Mouse (Mus musculus) T-helper 17 cell (primary cell): ENCODE data around the gene Pdlim7.

ENCODE experiments used
- in situ Hi-C, 2 experiments: fragments of 300-600 bp; cut with MboI, MseI; formaldehyde crosslinking; loops; 1 replicate in 1 of 2; 2 replicates in 1 of 2; pipeline ENCODE4 v1.15.1; 2025; ENCODE audit warnings: high pct_unique_total_duplicates in 2 of 2

Pdlim7 gene

DNA sequence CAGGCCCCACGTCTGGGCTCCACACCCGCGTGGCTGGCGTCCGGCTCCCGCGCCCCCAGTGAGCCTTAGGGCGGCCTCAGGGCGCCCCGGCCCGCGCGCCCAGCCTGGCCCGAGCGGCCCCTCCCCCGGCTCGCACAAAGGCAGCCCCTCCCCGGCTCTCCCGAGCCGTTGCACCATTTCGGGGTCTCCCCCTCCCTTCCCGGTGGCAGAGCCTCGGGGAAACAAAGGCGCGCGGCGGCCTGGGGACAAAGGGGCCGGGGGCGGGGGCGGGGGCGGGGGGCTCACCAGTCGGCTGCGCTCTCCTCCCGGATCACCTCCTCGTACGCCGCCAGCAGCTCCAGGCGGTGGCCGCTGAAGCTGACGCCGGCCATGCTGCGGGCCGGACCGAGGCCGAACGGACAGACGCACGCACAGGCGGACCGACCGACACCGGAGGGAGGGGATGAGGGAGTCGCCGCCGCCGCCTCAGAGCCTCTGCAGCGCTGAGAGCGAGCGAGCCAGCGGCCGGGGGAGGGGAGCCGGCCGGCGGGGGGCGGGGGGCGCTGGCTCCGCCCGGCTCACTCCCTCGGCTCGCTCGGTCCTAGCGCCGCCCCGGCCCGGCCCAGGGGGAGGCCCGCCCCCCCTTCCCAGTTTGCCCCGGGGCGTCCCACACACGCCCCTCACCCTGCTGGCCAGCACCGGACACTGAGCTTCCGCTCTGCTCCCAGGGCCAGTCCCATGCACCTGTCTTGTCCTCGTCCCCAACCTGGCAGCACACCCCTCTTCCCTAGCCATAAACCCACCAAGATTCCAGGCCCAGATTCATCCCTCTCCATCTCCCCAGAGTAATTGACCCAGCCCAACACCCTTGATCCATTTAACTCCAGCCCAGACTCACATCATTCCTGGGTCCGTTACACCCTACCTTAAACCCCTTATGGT, 25.6 kb downstream of the Pdlim7 start, which contains the start of gene Dbn1:
Dbn1 (minus strand) TSS at position 534 of the 921 bp plus-strand sequence.
- in situ Hi-C loops = loop anchor here in 1 of 2 experiments (5.0 kb wide), 1 partner anchor 34 kb away; no protein-coding TSS in a partner anchor

DNA sequence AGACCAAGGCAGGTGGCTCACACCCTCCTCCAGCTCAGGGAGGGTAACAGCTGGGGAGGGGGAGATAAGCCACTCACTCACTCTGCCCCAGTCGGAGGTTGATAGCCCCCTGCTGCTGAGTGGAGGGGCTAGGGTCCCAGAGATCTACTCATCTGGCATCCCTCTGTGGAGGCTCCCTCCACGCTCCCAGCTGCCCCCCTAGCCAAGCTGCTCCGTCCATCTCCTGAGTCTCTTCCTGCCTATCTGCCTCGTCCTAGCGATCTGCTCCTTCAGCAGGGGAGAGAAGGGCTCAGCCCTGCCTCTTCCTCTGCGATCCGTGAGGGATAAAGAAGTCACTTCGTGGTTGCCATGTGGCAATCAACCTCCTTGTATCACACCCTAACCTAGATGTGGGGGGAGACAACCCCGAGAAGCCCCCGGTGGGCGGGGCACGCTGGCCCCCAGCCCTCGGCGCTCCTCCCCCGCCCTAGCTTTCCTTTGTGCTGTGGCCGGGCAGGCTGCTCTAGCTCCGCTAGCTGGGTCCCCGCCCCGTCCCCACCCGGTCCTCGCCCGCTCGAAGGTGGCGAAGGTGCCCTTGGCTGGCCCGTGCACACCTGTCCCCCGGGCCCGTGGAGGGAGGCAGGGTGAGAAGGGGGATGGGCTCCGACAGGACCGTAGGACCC, 26.4 kb downstream of the Pdlim7 start:
- in situ Hi-C loops = loop anchor here in 1 of 2 experiments (5.0 kb wide), 1 partner anchor 35 kb away; no protein-coding TSS in a partner anchor

DNA sequence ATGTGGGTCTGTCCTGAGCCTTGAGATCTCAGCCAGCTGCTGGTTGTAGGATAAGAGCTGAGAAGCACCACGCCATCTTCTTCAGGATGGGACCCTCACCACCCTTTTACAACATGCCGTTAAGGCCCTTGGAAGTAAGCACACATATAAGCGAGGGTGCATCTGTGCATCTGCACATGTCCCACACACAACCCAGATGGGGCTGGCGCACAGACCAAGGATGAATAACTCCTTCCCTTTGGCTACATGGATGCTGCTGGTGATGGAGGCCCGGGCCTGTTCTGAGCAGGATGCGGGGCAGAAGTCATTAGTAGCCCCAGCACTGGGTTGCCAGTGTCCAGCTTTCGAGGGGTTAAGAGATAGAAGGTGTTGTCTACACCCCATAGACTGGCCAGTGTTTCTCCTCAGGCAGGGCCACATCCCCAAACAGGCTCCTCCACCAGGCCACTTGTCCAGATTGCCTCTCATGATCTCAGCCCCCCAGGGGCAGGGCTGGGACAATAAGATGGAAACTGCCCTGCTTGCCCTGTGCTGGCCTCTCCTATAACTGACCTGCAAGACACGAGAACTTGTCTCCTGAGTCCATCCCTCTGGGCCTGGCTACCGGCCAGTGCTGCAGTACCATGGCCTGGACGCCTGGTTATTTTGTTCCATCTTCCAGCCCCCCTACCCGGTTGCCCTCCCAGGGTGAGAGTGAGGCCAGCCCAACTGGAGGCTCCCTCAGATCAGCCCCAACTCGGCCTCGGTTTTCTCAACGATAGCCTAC, 27.3 kb downstream of the Pdlim7 start:
- in situ Hi-C loops = loop anchor here in 1 of 2 experiments (5.0 kb wide), 1 partner anchor 36 kb away; no protein-coding TSS in a partner anchor

DNA sequence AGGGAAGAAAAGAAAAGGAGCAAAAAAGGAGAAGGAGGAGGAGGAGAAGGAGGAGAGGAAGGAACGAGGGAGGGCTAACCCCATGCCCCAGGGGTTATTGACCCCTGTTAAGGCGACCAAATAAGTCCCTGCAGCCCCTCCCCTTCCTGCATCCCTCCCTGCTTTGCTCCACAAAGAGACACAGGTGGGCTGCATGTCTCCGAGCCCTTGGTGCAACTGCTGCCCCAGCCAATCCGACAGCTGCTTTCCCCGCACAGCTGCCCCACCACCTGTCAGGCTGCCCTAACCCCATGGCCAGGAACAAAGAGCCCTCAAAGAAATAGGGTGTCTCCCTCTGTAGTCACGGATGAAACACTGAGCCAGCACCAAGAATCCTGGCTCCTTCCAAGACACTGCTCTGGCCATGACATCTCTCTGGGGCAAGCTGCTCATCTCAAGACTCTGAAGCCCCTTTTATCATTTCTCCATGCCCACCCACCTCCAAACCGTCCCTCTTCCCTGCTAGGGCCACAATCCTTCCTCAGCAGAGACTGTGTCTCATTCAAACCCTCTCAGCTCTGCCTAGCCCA, 28.9 kb downstream of the Pdlim7 start:
- in situ Hi-C loops = loop anchor here in 1 of 2 experiments (5.0 kb wide), 1 partner anchor 38 kb away; no protein-coding TSS in a partner anchor

DNA sequence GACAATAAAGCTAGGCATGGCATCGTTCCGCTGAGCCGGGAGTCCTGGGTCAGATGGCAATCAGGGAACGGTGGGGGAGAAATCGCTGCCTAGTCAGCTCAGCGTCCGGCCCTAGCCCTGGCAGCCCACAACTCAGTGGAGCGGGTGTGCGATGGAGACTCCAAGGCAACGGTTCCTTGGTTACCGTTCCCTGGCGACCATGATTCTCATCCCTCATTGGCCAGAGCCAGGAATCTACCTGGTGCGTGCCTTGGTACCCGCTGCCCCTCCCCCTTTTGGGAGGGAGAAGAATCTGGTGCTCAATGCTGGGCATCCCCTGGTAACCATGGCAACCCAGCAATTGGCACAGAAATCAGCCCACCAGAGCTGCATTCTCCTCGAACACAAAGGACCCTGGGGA, 29.9 kb downstream of the Pdlim7 start:
- in situ Hi-C loops = no loop called here

DNA sequence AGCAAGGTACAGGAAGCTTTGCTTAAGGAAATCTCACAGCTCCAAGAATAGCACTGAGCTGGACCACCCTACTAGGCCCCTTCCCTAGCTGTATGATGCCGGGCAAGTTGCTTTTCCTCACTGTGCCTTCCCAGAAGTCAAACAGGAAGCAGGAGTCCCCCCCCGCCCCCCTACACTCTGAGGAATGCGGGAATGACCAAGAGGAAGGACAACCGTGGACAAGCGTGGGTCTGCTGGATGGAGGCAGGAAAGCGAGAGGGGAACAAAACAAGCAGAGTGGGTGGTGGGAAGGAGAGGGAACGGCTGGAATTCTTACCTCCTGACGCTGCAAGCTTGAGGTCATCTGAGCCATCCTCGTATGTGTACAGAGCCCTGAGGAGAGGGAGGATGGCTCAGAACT, 30.4 kb downstream of the Pdlim7 start:
- in situ Hi-C loops = no loop called here

- in situ Hi-C loops = no loop called here
Measured at GRCm38 (mm10) chr13:55482542-55482941, 30.9 kb downstream of the Pdlim7 start.

DNA sequence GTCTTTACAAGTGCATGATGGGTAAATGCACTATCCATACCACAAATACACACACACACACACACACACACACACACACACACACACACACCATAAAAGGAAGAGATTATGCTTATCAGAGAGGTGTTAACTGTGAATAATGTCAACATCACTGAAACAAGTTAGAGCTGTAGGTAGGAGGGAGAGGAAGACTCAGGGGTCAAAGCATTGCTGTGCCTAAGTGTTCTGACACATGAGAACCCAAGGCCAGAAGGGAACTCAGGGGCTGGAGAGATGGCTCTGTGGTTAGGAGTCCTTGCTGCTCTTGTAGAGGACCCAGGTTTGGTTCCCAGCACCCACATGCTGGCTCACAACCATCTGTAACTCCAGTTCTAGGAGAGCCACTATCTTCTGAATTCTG, 33.5 kb downstream of the Pdlim7 start:
- in situ Hi-C loops = loop anchor here (5.0 kb wide), 2 partner anchors 32 to 63 kb away; partner anchors contain the start of genes Pdlim7 (in 1 of the 2) and Pfn3 (in 1 of the 2)

- in situ Hi-C loops = loop anchor here (5.0 kb wide), 2 partner anchors 33 to 62 kb away; partner anchors contain the start of genes Pdlim7 (in 1 of the 2) and Pfn3 (in 1 of the 2)
Measured at GRCm38 (mm10) chr13:55479008-55479407, 34.5 kb downstream of the Pdlim7 start.

- in situ Hi-C loops = loop anchor here (5.0 kb wide), 2 partner anchors 34 to 61 kb away; partner anchors contain the start of genes Pdlim7 (in 1 of the 2) and Pfn3 (in 1 of the 2)
Measured at GRCm38 (mm10) chr13:55478036-55478435, 35.4 kb downstream of the Pdlim7 start.

DNA sequence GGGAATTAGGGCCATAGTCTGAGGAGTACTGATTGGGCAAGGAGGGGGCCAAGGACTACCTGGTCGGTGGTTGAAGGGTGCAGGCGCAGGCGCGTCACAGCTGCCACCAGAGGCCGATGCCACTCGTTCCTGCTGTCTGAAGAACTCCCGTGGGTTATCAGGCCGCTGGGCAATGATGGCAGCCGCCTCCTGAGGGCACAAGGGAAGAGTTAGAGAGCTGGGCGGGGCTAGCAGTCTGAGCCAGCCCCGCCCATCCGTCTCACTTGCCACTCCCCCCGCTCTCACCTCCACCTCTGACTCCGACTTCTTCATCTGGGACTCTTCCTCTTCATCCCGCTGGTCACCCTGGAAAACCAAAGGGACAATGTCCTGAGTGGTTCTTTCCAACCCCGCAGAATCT, 36.0 kb downstream of the Pdlim7 start:
- in situ Hi-C loops = loop anchor here (5.0 kb wide), 2 partner anchors 35 to 60 kb away; partner anchors contain the start of genes Pdlim7 (in 1 of the 2) and Pfn3 (in 1 of the 2)

GRCm38 (mm10) chr13:55476256-55476655, 37.2 kb downstream of the Pdlim7 start:
- in situ Hi-C loops = loop anchor here (5.0 kb wide), 2 partner anchors 36 to 59 kb away; partner anchors contain the start of genes Pdlim7 (in 1 of the 2) and Pfn3 (in 1 of the 2)

GRCm38 (mm10) chr13:55475750-55476149, 37.7 kb downstream of the Pdlim7 start:
- in situ Hi-C loops = loop anchor here (5.0 kb wide), 2 partner anchors 37 to 58 kb away; partner anchors contain the start of genes Pdlim7 (in 1 of the 2) and Pfn3 (in 1 of the 2)

DNA sequence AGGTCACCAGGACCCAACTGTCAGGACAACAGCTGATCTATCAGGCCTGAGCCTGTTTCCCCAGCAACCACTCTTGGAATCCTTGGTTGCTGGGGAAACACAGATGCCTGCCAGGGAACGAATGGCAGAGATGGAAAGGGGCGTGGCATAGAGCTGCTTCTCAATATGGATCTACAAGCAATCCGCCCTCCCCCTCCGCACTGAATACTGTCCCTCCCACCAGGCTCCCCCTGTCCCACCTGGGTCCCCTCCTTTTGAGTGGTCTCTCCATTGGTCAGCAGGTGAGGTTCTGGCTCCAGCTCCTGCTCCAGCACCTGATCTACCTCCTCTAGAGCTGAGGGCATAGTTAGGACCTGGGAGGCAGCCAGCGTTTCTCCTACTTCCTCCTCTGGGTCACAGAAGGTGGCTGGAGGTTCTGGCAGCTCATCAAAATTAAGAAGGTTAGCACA, 38.8 kb downstream of the Pdlim7 start:
- in situ Hi-C loops = loop anchor here (5.0 kb wide), 2 partner anchors 38 to 57 kb away; partner anchors contain the start of genes Pdlim7 (in 1 of the 2) and Pfn3 (in 1 of the 2)

DNA sequence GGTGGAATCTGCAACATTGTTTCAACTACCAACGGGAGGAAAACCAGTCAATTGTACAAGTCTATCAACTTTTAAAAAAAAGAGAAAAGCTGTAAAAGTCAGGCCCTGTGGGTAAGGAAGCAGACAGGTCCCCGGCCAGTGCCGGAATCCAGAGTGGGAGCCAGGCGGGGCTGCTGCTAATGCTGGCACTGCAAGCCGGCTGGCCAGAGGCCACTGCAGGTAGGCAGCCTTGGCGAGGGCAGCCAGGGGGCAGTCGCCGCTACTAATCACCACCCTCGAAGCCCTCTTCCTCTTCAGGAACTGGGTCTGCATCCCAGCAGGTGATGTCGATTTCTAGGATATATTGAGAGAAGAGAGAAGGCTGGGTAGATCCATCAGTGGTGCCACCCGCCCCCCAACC, 39.5 kb downstream of the Pdlim7 start:
- in situ Hi-C loops = no loop called here

DNA sequence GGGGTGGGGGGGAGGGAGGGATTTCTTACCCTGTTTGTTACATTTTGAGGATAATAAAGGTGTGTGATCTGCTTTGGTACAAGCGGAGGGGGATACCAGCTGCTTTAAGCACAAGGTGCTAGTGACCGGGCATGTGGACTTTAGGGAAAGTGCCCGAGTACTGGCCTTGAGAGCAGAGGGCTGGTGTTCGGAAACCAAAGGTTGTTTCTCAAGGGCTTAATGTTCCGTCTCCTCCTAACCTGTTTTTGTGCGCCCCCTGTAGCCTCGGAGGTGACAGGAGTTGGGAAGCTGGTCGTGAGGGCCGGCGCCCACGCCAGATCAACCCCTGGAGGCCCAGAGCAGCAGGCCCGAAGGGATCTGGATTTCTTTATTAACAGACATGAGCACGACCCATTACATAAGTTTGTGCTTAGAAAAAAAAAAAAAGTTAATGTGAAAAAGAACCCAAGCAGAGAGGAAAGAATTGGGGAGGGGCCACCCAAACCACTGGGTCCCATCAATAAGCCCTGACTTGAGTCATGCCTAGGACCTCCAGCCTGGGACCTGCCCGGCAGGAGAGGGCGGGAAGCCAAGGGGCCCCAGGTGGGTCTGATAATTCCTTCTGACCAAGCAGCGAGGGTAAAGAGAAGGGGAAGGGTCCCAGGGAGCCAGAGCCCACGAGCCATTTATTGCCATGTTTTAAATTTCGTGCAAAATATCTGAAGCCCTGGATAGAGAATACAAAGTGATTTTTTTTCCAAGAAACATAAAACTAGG, 40.2 kb downstream of the Pdlim7 start:
- in situ Hi-C loops = no loop called here

DNA sequence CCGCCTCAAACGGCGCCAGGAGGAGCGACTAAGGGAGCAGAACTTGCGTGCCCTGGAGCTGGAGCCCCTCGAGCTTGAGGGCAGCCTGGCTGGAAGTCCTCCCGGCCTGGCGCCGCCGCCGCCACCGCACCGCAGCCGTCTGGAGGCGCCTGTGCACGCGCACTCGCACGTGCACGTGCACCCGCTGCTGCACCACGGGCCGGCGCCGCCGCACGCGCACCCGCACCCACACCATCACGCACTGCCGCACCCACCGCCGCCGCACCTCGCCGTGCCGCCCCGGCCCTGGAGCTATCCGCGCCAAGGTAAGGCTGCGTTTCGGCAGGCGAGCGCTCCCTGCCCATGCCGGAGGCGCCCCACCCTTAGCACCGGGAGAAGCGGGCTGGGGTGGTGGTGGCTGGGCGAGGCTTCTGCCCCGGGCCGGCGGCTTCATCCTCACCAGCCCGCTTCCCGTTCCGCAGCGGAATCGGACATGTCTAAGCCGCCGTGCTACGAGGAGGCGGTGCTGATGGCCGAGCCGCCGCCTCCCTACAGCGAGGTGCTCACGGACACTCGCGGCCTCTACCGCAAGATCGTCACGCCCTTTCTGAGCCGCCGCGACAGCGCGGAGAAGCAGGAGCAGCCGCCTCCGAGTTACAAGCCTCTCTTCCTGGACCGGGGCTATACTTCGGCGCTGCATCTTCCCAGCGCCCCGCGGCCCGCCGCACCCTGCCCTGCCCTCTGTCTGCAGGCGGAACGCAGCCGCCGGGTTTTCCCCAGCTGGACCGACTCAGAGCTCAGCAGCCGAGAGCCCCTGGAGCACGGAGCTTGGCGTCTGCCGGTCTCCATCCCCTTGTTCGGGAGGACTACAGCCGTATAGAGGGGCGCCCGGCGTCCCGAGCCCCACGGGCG, 41.1 kb downstream of the Pdlim7 start:
- in situ Hi-C loops = no loop called here

DNA sequence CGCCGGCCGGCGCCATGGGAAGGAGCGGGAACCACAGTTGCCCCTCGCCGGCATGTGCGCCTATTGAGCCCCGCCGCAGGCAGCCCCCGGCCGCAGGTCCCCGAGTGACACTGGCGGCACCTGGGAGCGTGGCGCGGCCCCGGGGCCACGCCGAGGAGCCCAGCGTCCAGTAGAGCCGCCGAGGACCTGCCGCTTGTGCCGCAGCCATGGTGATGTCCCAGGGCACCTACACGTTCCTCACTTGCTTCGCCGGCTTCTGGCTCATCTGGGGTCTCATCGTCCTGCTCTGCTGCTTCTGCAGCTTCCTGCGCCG, 41.7 kb downstream of the Pdlim7 start:
- in situ Hi-C loops = no loop called here
